Mouse (Mus musculus) right cerebral cortex, postnatal 4 days (tissue): ENCODE measurements around the gene Btbd35f11.
"Not testable (repeated sequence)": the region's sequence is repeated elsewhere in the genome, so short reads cannot be mapped to it uniquely, and the experiment has no call there.

Source experiments
- DNase-seq: peaks from one replicate; pipeline ENCODE4 v3.0.0-alpha.2; 2022

Btbd35f11 gene

DNA sequence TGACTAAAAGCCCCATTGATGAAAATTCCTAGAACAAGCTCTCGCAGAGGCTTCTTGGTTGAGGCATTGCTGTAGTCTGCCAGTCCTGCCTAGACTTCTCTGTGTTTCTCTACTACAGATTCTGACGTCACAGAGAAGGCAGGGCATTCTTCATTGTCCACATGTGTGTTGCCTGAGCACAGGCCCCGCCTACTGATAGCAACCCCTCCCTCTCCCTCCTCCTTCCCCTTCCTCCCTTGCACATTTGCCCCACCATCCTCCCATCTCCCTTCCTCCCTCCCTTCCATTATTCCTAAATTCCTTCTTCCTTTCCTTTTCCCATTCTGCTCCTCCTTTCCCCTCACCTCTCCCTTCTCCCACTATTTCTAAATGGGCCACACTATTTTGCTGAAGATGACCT is at the start of gene Btbd35f11:
TSS of gene Btbd35f11 (minus strand) at position 101 of the 400 bp plus-strand sequence.
- not testable (repeated sequence) for DNase-seq

DNA sequence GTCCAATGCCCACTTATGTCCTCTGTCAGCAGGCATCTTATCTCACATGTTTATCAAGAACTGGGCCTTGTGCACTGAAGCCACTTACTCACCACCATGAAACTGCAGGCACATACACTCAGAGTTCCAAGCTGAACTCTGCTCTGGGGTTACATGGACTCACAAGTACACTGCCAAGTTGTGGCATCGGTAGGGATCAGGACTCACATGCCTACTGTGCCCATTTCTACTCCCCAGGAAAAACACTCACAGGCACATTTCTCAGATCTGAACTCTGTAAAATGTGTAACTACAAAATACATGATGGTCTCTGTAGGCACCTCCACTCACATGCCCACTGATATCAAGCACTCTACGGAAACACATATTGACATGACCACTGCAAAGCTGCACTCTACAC is 33.5 kb downstream of the Btbd35f11 start:
- DNase-seq, result not testable (repeated sequence)
